Mouse (Mus musculus) limb, embryonic 11.5 days (tissue): ENCODE measurements around the gene Gm17509. TPM values are rescaled to one million over a fixed set of nuclear protein-coding genes. Genes with fewer than 3 reads are reported as not detected.

ENCODE experiments used
- ATAC-seq: fragments of 200-750 bp; cut with Nextera tagmentation; 2 replicates; pipeline ENCODE4 v1.8.0; 2017; ENCODE audit warnings: low read depth; ENCODE audit not compliant: insufficient number of reproducible peaks, low FRiP score, low TSS enrichment
- DNase-seq: peaks from one replicate; pipeline ENCODE4 v3.0.0-alpha.2; 2015; ENCODE audit warnings: low spot score
- H3K27ac ChIP-seq: fragments of 300-500 bp; sonication (generic); replicated peaks from 2 replicates; pipeline ENCODE4 v1.5.1; 2014; ENCODE audit warnings: low read depth, mild to moderate bottlenecking, low read length
- H3K27me3 ChIP-seq: fragments of 300-500 bp; sonication (generic); 2 replicates; pipeline ENCODE4 v1.6.1; 2014; ENCODE audit warnings: mild to moderate bottlenecking, low read length, mixed read lengths; ENCODE audit not compliant: control insufficient read depth, insufficient read depth
- H3K36me3 ChIP-seq: fragments of 300-500 bp; sonication (generic); 2 replicates; pipeline ENCODE4 v1.6.1; 2014; ENCODE audit warnings: mild to moderate bottlenecking, low read length, moderate library complexity, mixed read lengths; ENCODE audit not compliant: control insufficient read depth, insufficient read depth
- H3K4me1 ChIP-seq: fragments of 300-500 bp; sonication (generic); 2 replicates; pipeline ENCODE4 v1.6.1; 2014; ENCODE audit warnings: low read length, mixed read lengths; ENCODE audit not compliant: control insufficient read depth, insufficient read depth
- H3K4me2 ChIP-seq: fragments of 300-500 bp; sonication (generic); 2 replicates; pipeline ENCODE4 v1.6.1; 2014; ENCODE audit warnings: low read depth, mild to moderate bottlenecking, moderate library complexity; ENCODE audit not compliant: severe bottlenecking
- H3K4me3 ChIP-seq: fragments of 300-500 bp; sonication (generic); 2 replicates; pipeline ENCODE4 v1.5.1; 2014; ENCODE audit warnings: low read depth, low read length
- H3K9ac ChIP-seq: fragments of 300-500 bp; sonication (generic); 2 replicates; pipeline ENCODE4 v1.6.1; 2014; ENCODE audit warnings: mild to moderate bottlenecking, low read length
- H3K9me3 ChIP-seq: fragments of 300-500 bp; sonication (generic); 2 replicates; pipeline ENCODE4 v1.6.1; 2016; ENCODE audit warnings: low read length; ENCODE audit not compliant: control insufficient read depth
- WGBS: fragments of 180-500 bp; shearing (Covaris S2); extraction: QIAGEN DNeasy Blood & Tissue Kit; methylation state at CpG from one replicate; pipeline ENCODE4 v1.1.7; 2014; 5-methylcytosine and 5-hydroxymethylcytosine counted together
- polyA plus RNA-seq: library from polyadenylated mRNA; unstranded; fragments of >200 nt; fragmentation: Nextera tagmentation; extraction: Ambion mirVana; gene quantifications from 2 replicates; pipeline ENCODE4 v1.2.1, GENCODE M21; 2014

Gm17509 gene
- 0.17 and 0.41 TPM in 2 replicates for polyA plus RNA-seq

GRCm38 (mm10) chr13:117220501-117221321 lies at the start of gene Gm17509:
Gene Gm17509, minus strand, starts transcription at chr13:117221075.
- under 1% methylated on average over 60 of the region's 67 CpGs for whole genome bisulfite sequencing
- no peaks in the 10 kb centered on the region for H3K36me3 ChIP-seq
- peak within 1 kb of the TSS; percentile 92 for H3K9ac ChIP-seq
- no peaks in the 10 kb centered on the region for H3K9me3 ChIP-seq
- peak within 1 kb of the TSS; percentile 61 for H3K27ac ChIP-seq
- DNase-seq (peak; percentile 85), ATAC-seq (peak; percentile 83)
- peak within 1 kb of the TSS; percentile 74 for H3K4me2 ChIP-seq
- H3K4me3 ChIP-seq: peak within 1 kb of the TSS; percentile 73
- no peaks in the 10 kb centered on the region for H3K27me3 ChIP-seq
- peaks cover 3% of the 10 kb centered on the region; the same call in 1 of the 2 replicates for H3K4me1 ChIP-seq

- Histone ChIP-seq H3K27ac (no peak overlapping the region), H3K4me2 (no peak overlapping the region), H3K4me3 (no peak overlapping the region), H3K9ac (no peak overlapping the region), H3K9me3 (no peaks in the 10 kb centered on the region), H3K4me1 (no peaks in the 10 kb centered on the region), H3K36me3 (no peaks in the 10 kb centered on the region), H3K27me3 (no peaks in the 10 kb centered on the region)
- DNase-seq: peak; percentile 7
- ATAC-seq: no peak
- 96% methylated on average over 14 of the region's 14 CpGs for WGBS
These were observed 47.1 kb upstream of the Gm17509 start for GRCm38 (mm10) chr13:117267963-117268362.

- Histone ChIP-seq H3K36me3 (no peaks in the 10 kb centered on the region), H3K9me3 (no peaks in the 10 kb centered on the region), H3K27ac (no peak overlapping the region), H3K9ac (no peak overlapping the region), H3K4me3 (no peak overlapping the region), H3K27me3 (no peaks in the 10 kb centered on the region), H3K4me1 (no peaks in the 10 kb centered on the region), H3K4me2 (no peak overlapping the region)
- ATAC-seq (no peak), DNase-seq (peak; percentile 11)
- 74% methylated on average over 2 of the region's 2 CpGs for WGBS
These were observed 45.3 kb upstream of the Gm17509 start for GRCm38 (mm10) chr13:117266156-117266555.

GRCm38 (mm10) chr13:117260704-117261103 lies 39.8 kb upstream of the Gm17509 start:
- 93% methylated on average over 4 of the region's 4 CpGs for WGBS

GRCm38 (mm10) chr13:117242621-117243020 lies 21.7 kb upstream of the Gm17509 start:
- Histone ChIP-seq H3K27ac (no peak overlapping the region), H3K4me1 (no peaks in the 10 kb centered on the region), H3K4me3 (no peak overlapping the region), H3K4me2 (no peak overlapping the region), H3K9me3 (no peaks in the 10 kb centered on the region), H3K27me3 (no peaks in the 10 kb centered on the region), H3K9ac (no peak overlapping the region), H3K36me3 (no peaks in the 10 kb centered on the region)
- DNase-seq (no peak), ATAC-seq (no peak)
- WGBS: 88% methylated on average over 5 of the region's 5 CpGs

More at GRCm38 (mm10) chr13:117260704-117261103, 39.8 kb upstream of the Gm17509 start:
- Histone ChIP-seq H3K4me3 (no peak overlapping the region), H3K4me2 (no peak overlapping the region), H3K4me1 (no peaks in the 10 kb centered on the region), H3K9ac (no peak overlapping the region), H3K36me3 (no peaks in the 10 kb centered on the region), H3K9me3 (no peaks in the 10 kb centered on the region), H3K27ac (no peak overlapping the region), H3K27me3 (no peaks in the 10 kb centered on the region)
- DNase-seq: no peak
- no peak for ATAC-seq

DNA sequence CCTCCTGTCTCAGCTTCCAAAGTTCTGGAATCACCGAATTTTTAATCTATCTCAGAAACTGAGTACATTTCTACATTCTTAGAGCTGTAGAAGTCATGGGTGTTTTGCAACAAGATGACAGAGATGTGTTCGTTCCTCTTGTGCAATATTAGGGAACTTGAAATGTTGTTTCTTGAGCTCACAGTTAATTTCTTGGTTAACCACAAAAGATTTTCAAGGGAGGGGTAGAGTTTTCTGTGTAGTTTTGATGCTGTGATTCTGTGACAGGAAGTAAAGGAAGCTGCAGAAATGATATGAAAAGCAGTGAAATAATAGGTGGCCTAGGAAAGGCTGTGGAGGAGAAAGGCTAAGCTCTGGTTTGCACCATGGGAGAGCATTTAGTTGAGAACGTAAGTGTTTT lies 21.2 kb upstream of the Gm17509 start:
- H3K4me3 ChIP-seq: no peak overlapping the region
- no peaks in the 10 kb centered on the region for H3K27me3 ChIP-seq
- H3K4me2 ChIP-seq: no peak overlapping the region
- ATAC-seq (no peak), DNase-seq (no peak)
- no peaks in the 10 kb centered on the region for H3K4me1 ChIP-seq
- no peaks in the 10 kb centered on the region for H3K36me3 ChIP-seq
- 96% methylated on average over 3 of the region's 3 CpGs for WGBS
- no peaks in the 10 kb centered on the region for H3K9me3 ChIP-seq
- H3K27ac ChIP-seq: no peak overlapping the region
- H3K9ac ChIP-seq: no peak overlapping the region

DNA sequence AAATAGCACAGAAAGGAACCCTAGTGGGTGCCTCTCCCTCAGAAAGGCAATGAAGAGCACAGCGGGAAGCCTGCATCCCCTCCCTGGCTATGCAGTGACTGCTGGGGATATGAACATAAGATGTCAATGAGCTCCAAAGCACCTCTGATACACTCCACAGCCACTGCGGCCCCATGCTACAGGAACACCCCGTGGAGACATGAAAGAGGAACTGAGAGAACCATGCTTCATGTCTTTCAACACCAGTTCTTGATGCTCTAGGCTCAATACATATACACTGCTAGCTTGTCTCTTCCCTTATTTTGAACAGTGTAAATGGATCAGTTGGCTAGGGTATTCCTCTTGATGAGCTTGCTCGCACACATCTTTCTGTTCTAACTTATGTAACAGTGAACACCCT lies 16.2 kb upstream of the Gm17509 start:
- Histone ChIP-seq H3K9ac (no peak overlapping the region), H3K36me3 (no peaks in the 10 kb centered on the region), H3K27ac (no peak overlapping the region), H3K4me2 (no peak overlapping the region), H3K27me3 (no peaks in the 10 kb centered on the region), H3K4me1 (peaks cover 5% of the 10 kb centered on the region; the same call in 1 of the 2 replicates), H3K4me3 (no peak overlapping the region), H3K9me3 (no peaks in the 10 kb centered on the region)
- ATAC-seq: no peak
- 89% methylated on average over 4 of the region's 4 CpGs for WGBS
- no peak for DNase-seq

- peaks cover 5% of the 10 kb centered on the region; the same call in 1 of the 2 replicates for H3K4me1 ChIP-seq
- DNase-seq: peak; percentile 67
- H3K9me3 ChIP-seq: no peaks in the 10 kb centered on the region
- no peaks in the 10 kb centered on the region for H3K27me3 ChIP-seq
- H3K4me3 ChIP-seq: no peak overlapping the region
- ATAC-seq: peak; percentile 82
- 42% methylated on average over 11 of the region's 11 CpGs for WGBS
- H3K36me3 ChIP-seq: no peaks in the 10 kb centered on the region
- no peak overlapping the region for H3K9ac ChIP-seq
- no peak overlapping the region; the same call in 1 of the 2 replicates for H3K27ac ChIP-seq
- H3K4me2 ChIP-seq: no peak overlapping the region; the same call in 1 of the 2 replicates
These were observed 14.8 kb upstream of the Gm17509 start for GRCm38 (mm10) chr13:117235530-117236212.
